Mouse (Mus musculus): ENCODE measurements around the gene Abca14. TPM values are rescaled to one million over a fixed set of nuclear protein-coding genes. Genes with fewer than 3 reads are reported as not detected.
A peak's percentile ranks its signal among the peaks of the same experiment; 100 is the strongest.
"Not testable (repeated sequence)": the region's sequence is repeated elsewhere in the genome, so short reads cannot be mapped to it uniquely, and the experiment has no call there.

The Abca14 gene
- polyA plus RNA-seq, 1 experiment from 2014 or later = not detected

DNA sequence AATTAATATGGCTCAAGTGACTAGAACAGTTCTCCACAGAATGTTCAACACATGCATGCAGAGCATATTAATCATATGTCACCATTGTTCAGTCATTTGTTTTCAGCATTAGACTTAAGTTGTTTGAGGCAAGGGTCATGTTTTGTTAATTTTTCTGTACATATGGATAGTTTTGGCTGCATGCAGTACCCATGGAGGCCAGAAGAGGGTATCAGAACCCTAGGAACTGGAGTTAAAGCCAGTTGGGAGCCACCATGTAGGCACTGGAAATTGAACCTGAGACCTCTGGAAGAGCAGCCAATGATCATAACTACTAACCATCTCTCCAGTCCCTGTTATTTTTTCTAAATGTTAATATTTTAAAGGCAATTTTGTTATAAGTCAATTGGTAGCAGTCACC is 37.3 kb downstream of the Abca14 start:
- Histone ChIP-seq H3K9ac (no peak overlapping the region), H3K4me1 (no peaks in the 10 kb centered on the region), H3K27me3 (no peaks in the 10 kb centered on the region), H3K9me3 (no peaks in the 10 kb centered on the region), H3K36me3 (no peaks in the 10 kb centered on the region), H3K4me3 (no peak overlapping the region), H3K27ac (no peak overlapping the region), H3K4me2 (no peak overlapping the region)
- ATAC-seq (ENCODE audit: insufficient number of reproducible peaks, low FRiP score, low TSS enrichment, low read depth) = no peak

DNA sequence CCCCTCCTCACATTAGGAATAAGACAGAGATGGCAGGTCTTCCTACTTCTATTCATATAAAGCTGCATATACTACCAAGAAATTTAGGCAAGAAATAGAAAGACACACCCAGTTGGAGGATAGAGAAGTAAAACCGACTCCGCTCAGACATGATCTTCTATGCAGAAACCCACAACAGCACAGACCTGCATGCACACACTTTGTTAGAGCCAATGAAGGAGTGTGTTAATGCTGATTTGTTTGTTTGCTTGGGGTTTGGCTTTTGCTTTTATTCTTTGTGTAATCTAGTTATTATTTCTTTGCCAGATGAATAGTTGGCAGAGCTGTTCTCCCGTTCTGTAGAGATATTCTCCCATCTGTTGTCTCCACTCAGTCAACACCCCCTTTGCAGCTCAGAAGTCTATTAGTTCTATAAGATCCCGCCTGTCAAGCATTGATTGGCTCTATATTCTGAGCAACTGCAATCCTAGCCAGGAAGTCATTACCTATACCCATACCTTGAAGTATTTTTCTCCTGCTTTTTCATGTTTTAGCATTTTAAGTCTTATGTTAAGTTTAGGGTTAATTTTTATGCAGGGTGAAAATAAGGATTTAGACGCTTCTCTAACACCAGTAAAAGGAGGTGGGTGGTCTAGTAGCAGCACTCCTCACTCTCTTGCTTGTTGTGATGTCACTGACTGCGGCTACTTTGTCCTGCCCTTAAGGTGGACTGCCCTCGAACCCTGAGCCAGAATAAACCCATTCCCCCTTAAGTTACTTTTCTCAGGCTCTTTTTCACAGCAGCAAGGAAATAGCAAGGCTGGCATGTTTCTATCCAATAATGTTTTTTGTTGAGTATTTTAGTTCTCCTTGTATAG is 67.6 kb downstream of the Abca14 start:
- Histone ChIP-seq H3K4me1 (0 out of 2 replicates have a peak, but pooled peaks cover 2% of the 10 kb centered on the region), H3K4me3 (no peak overlapping the region), H3K27me3 (no peaks in the 10 kb centered on the region), H3K4me2 (no peak overlapping the region), H3K9ac (no peak overlapping the region), H3K36me3 (no peaks in the 10 kb centered on the region), H3K9me3 (no peaks in the 10 kb centered on the region), H3K27ac (no peak overlapping the region)
- no peak for ATAC-seq (ENCODE audit: insufficient number of reproducible peaks, low FRiP score, low TSS enrichment, low read depth)
- WGBS = 65% methylated on average over 7 of the region's 7 CpGs

DNA sequence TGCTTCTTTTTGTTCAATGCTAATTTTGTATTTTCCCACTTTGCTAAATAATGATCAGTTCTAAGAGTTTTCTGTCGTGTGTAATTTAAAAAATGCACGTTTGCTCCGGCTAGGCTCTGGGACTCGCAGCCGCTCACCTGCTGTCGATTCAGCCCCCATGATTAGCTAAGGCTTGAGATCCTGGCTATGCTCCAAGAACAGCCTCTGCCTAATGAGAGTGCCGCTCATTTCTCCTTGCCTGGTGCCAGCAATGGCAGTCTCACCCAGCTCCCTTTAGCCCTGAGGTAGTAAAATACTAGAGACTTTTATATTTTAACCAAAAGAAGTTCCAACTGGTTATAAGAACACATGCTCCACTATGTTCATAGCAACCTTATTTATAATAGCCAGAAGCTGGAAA is 68.3 kb downstream of the Abca14 start:
- Histone ChIP-seq H3K27me3 (no peaks in the 10 kb centered on the region), H3K4me2 (no peak overlapping the region), H3K4me1 (0 out of 2 replicates have a peak, but pooled peaks cover 2% of the 10 kb centered on the region), H3K36me3 (no peaks in the 10 kb centered on the region), H3K27ac (no peak overlapping the region), H3K9ac (no peak overlapping the region), H3K9me3 (no peaks in the 10 kb centered on the region), H3K4me3 (no peak overlapping the region)
- no peak for ATAC-seq (ENCODE audit: insufficient number of reproducible peaks, low FRiP score, low TSS enrichment, low read depth)
- 43% methylated on average over 7 of the region's 7 CpGs for WGBS

DNA sequence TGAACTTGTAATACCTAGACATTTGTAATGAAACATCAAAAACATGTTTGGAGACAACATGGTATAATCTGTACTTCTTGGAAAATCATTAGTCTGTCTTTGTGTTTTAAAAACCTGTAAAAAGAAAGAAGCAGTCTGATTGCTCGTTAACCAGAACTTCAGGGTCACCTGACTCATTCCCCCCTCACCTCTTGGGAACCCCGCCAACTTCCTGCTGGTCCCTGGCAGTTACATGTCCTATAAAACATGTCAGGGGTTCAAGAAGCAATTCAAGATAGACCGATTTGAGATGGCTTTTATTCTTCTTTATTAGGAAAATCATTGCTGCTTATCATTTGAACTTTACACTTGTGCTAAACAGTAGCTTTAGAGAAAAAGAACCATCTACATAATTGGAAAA is 81.5 kb downstream of the Abca14 start:
- no peaks in the 10 kb centered on the region for H3K36me3 ChIP-seq
- no peaks in the 10 kb centered on the region for H3K9me3 ChIP-seq
- 46% methylated on average over 3 of the region's 3 CpGs for WGBS
- no peak overlapping the region for H3K4me3 ChIP-seq
- no peak overlapping the region for H3K4me2 ChIP-seq
- H3K4me1 ChIP-seq = no peaks in the 10 kb centered on the region
- no peaks in the 10 kb centered on the region for H3K27me3 ChIP-seq
- no peak overlapping the region for H3K27ac ChIP-seq
- ATAC-seq (ENCODE audit: insufficient number of reproducible peaks, low FRiP score, low TSS enrichment, low read depth) = no peak
- no peak overlapping the region for H3K9ac ChIP-seq

DNA sequence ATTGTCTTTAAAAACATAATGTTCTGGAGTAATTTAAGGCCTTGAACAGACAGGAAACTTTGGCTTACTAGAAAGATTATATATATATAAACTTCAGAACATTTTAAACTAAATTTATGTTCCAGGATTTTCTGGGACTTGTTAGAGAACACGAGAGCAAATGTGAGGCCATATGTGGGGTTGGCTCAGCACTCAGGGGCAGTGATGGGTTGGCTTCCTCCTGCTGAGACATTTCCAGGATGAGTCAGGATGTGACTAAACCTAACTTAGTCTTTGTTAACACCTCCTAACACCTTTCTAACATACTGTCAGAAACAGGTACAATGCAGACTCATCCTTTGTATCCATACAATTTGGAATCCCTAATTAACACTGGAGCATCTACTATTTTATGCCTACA is 112.3 kb downstream of the Abca14 start:
- H3K27me3 ChIP-seq = no peaks in the 10 kb centered on the region
- H3K27ac ChIP-seq = no peak overlapping the region
- no peak for ATAC-seq (ENCODE audit: insufficient number of reproducible peaks, low FRiP score, low TSS enrichment, low read depth)
- no peaks in the 10 kb centered on the region for H3K4me1 ChIP-seq
- H3K36me3 ChIP-seq = no peaks in the 10 kb centered on the region
- H3K4me3 ChIP-seq = no peak overlapping the region
- H3K9me3 ChIP-seq = no peaks in the 10 kb centered on the region
- no peak overlapping the region for H3K4me2 ChIP-seq
- no peak overlapping the region for H3K9ac ChIP-seq
- 47% methylated on average over 1 of the region's 1 CpGs for WGBS

DNA sequence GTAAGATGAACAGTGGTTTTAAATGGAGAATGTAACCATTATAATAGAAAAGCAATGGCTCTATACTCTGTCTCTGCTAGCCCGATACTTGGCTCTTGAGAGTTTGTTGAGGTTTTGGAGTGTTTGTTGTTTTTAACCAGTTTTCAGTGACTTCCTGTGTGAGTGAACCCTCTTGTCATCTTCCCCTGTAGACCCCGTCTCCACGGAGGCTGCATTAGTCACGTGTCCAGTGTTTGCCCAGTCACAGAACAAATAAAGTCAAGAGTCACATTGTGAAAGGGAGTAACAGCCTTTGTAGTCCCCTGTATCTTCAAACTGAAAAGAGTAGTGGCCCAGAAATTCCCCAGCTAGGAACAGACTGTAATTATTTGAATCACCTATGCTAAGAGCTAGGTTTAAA is 119.2 kb downstream of the Abca14 start:
- Histone ChIP-seq H3K27me3 (no peaks in the 10 kb centered on the region), H3K4me1 (peaks cover 8% of the 10 kb centered on the region; the same call in 1 of the 2 replicates), H3K36me3 (no peaks in the 10 kb centered on the region), H3K27ac (no peak overlapping the region), H3K4me2 (no peak overlapping the region), H3K9me3 (no peaks in the 10 kb centered on the region), H3K9ac (no peak overlapping the region), H3K4me3 (no peak overlapping the region)
- whole genome bisulfite sequencing = 73% methylated on average over 4 of the region's 4 CpGs
- ATAC-seq (ENCODE audit: insufficient number of reproducible peaks, low FRiP score, low TSS enrichment, low read depth) = no peak

GRCm38 (mm10) chr7:120325911-120326310 is 122.2 kb downstream of the Abca14 start:
- H3K4me3 ChIP-seq; ATAC-seq (ENCODE audit: insufficient number of reproducible peaks, low FRiP score, low TSS enrichment, low read depth); H3K9me3 ChIP-seq; H3K9ac ChIP-seq; H3K27me3 ChIP-seq; H3K27ac ChIP-seq; H3K36me3 ChIP-seq; H3K4me2 ChIP-seq; H3K4me1 ChIP-seq: not testable (repeated sequence)
- 65% methylated on average over 2 of the region's 2 CpGs for WGBS

DNA sequence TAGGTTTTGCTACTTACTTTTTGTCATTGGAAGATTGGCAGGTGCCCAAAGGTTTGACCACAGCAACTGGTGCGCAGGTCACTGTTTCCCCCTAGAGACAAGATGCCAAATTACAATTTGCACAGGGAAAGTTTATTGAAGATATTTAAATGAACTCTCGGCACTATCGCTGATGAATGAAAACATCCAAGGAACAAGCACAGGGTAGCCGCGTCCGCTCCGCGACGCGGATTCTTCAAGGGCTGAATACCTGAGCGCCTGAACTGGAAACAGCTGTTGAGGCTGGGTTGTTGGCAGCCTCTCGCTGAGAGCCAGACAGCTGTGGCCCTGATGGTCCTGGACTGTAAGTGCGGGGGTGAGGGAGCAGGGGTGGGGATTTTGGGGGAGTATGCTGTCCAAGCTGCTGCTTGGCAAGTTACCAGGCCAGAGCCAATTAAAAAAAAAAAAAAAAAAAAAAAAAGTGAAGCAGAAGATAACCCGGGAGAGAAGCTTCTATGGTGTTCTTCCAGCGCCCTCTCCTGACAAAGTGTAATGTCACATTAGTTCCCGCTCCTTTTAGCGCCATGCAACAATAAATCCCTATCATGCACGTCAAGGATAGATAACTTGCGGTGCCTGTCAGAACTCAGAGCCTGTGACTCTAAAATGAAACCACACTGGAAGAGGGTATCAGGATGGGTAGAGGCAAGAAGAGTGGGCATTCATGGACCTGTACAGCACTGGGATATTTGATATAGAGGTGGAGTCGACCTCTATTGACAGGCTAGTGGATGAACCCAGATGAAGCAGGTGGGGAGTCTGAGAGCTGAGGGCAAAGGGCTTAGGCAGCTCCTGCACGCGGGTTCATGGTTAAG is 123.7 kb downstream of the Abca14 start:
- H3K9me3 ChIP-seq = no peaks in the 10 kb centered on the region
- no peak overlapping the region for H3K9ac ChIP-seq
- 0 out of 2 replicates have a peak overlapping the region, but pooled peaks have one; percentile 15 for H3K4me3 ChIP-seq
- 15% methylated on average over 22 of the region's 22 CpGs for WGBS
- peaks cover 9% of the 10 kb centered on the region; the same call in 1 of the 2 replicates for H3K4me1 ChIP-seq
- H3K36me3 ChIP-seq = no peaks in the 10 kb centered on the region
- H3K4me2 ChIP-seq = peak overlapping the region; percentile 35
- H3K27ac ChIP-seq = no peak overlapping the region
- ATAC-seq (ENCODE audit: insufficient number of reproducible peaks, low FRiP score, low TSS enrichment, low read depth) = no peak
- no peaks in the 10 kb centered on the region for H3K27me3 ChIP-seq

- H3K4me1 ChIP-seq = peaks cover 9% of the 10 kb centered on the region; the same call in 1 of the 2 replicates
- ATAC-seq (ENCODE audit: insufficient number of reproducible peaks, low FRiP score, low TSS enrichment, low read depth) = 0 out of 2 replicates have a peak, but pooled peaks have one; percentile 58
- H3K4me3 ChIP-seq = 0 out of 2 replicates have a peak within 1 kb of the TSS, but pooled peaks have one; percentile 15
- H3K9ac ChIP-seq = no peak within 1 kb of the TSS
- 67% methylated on average over 22 of the region's 22 CpGs for WGBS
- H3K27ac ChIP-seq = no peak within 1 kb of the TSS
- H3K36me3 ChIP-seq = no peaks in the 10 kb centered on the region
- peak within 1 kb of the TSS; percentile 35 for H3K4me2 ChIP-seq
- H3K9me3 ChIP-seq = no peaks in the 10 kb centered on the region
- H3K27me3 ChIP-seq = no peaks in the 10 kb centered on the region
Measured at GRCm38 (mm10) chr7:120328087-120328793, 124.5 kb downstream of the Abca14 start, which contains the start of gene Abca15. TSS of gene Abca15 (plus strand) at chr7:120328670.

DNA sequence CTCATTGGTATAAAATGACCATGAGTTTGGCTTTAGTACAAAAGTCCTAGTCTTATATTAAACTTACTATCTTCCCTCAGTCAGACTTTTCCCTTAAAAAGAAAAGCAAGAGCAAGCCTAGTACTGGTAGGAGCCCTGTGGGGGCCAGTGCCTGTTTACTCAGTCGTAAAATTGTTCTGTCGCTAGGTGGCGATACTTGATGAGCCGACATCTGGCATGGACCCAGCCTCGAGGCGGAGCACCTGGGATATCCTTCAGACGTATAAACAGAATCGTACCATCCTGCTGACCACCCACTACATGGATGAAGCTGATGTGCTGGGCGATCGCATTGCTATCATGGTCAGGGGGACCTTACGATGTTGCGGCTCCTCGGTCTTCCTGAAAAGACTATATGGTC is 157.4 kb downstream of the Abca14 start:
- Histone ChIP-seq H3K36me3 (no peaks in the 10 kb centered on the region), H3K4me1 (no peaks in the 10 kb centered on the region), H3K4me2 (no peak overlapping the region), H3K4me3 (no peak overlapping the region), H3K27me3 (no peaks in the 10 kb centered on the region), H3K27ac (no peak overlapping the region), H3K9ac (no peak overlapping the region), H3K9me3 (no peaks in the 10 kb centered on the region)
- no peak for ATAC-seq (ENCODE audit: insufficient number of reproducible peaks, low FRiP score, low TSS enrichment, low read depth)
- WGBS = 33% methylated on average over 13 of the region's 13 CpGs
